Mouse (Mus musculus): ENCODE results near the gene Tnrc6c. TPM values are rescaled to one million over a fixed set of nuclear protein-coding genes. Genes with fewer than 3 reads are reported as not detected.

Gene Tnrc6c
- total RNA-seq, 2 experiments from 2014 or later = 18.6 to 26.3 TPM

- DNase-seq = no peak
These were observed 15.7 kb upstream of the Tnrc6c start for GRCm38 (mm10) chr11:117638386-117638785.

- DNase-seq = no peak
These were observed 15.3 kb upstream of the Tnrc6c start for GRCm38 (mm10) chr11:117638809-117639208.

GRCm38 (mm10) chr11:117639331-117639970 lies 14.6 kb upstream of the Tnrc6c start:
- no peak for DNase-seq

GRCm38 (mm10) chr11:117642181-117642580 lies 11.9 kb upstream of the Tnrc6c start:
- DNase-seq = peak in 1 of 2 experiments; percentile 25

- DNase-seq = no peak
These were observed 10.8 kb upstream of the Tnrc6c start for GRCm38 (mm10) chr11:117643240-117643639.

- DNase-seq = no peak
These were observed 7.3 kb upstream of the Tnrc6c start for GRCm38 (mm10) chr11:117646786-117647185.

- DNase-seq = no peak
These were observed 6.1 kb upstream of the Tnrc6c start for GRCm38 (mm10) chr11:117648005-117648404.

GRCm38 (mm10) chr11:117650721-117651644 lies 3.1 kb upstream of the Tnrc6c start:
- no peak for DNase-seq

GRCm38 (mm10) chr11:117652907-117653306 lies 1.2 kb upstream of the Tnrc6c start:
- DNase-seq = no peak

- peak; percentile 99 for DNase-seq
These were observed 363 bp downstream of the Tnrc6c start for GRCm38 (mm10) chr11:117654380-117654924.

- peak in 1 of 2 experiments; percentile 58 for DNase-seq
These were observed 824 bp downstream of the Tnrc6c start for GRCm38 (mm10) chr11:117654934-117655291.

GRCm38 (mm10) chr11:117655292-117656076 lies 1.4 kb downstream of the Tnrc6c start:
- peak; percentile 53 to 73 for DNase-seq

GRCm38 (mm10) chr11:117656077-117656401 lies 1.9 kb downstream of the Tnrc6c start:
- no peak for DNase-seq

- peak; percentile 8 to 26 for DNase-seq
These were observed 4.9 kb downstream of the Tnrc6c start for GRCm38 (mm10) chr11:117658974-117659373.

- no peak for DNase-seq
These were observed 9.1 kb downstream of the Tnrc6c start for GRCm38 (mm10) chr11:117663036-117663809.

- no peak for DNase-seq
These were observed 9.7 kb downstream of the Tnrc6c start for GRCm38 (mm10) chr11:117663810-117664139.

- DNase-seq = no peak
These were observed 11.1 kb downstream of the Tnrc6c start for GRCm38 (mm10) chr11:117665189-117665588.

GRCm38 (mm10) chr11:117666563-117666962 lies 12.5 kb downstream of the Tnrc6c start:
- DNase-seq = no peak

GRCm38 (mm10) chr11:117667152-117667551 lies 13.1 kb downstream of the Tnrc6c start:
- no peak for DNase-seq

GRCm38 (mm10) chr11:117667825-117668224 lies 13.7 kb downstream of the Tnrc6c start:
- DNase-seq = peak; percentile 7 to 12

- DNase-seq = no peak
These were observed 17.5 kb downstream of the Tnrc6c start for GRCm38 (mm10) chr11:117671626-117672025.

- no peak for DNase-seq
These were observed 20.4 kb downstream of the Tnrc6c start for GRCm38 (mm10) chr11:117674531-117674930.
